Mouse (Mus musculus): ENCODE data around the gene Ciart.
"Not testable (repeated sequence)": the region's sequence is repeated elsewhere in the genome, so short reads cannot be mapped to it uniquely, and the experiment has no call there.

The Ciart gene

GRCm38 (mm10) chr3:95901616-95902372 lies 19.7 kb upstream of the Ciart start:
- DNase-seq (ENCODE audit: low spot score) = no peak

GRCm38 (mm10) chr3:95899800-95900524 lies 17.9 kb upstream of the Ciart start:
- no peak for DNase-seq (ENCODE audit: low spot score)

GRCm38 (mm10) chr3:95895501-95895900 lies 13.4 kb upstream of the Ciart start:
- not testable (repeated sequence) for DNase-seq (ENCODE audit: low spot score)

GRCm38 (mm10) chr3:95894317-95895160 lies 12.5 kb upstream of the Ciart start:
- DNase-seq (ENCODE audit: low spot score) = peak; percentile 57

- DNase-seq (ENCODE audit: low spot score) = peak; percentile 97
These were observed 11.7 kb upstream of the Ciart start, which contains the start of gene Aph1a for GRCm38 (mm10) chr3:95893606-95894316. Aph1a (plus strand) TSS chr3:95893969.

GRCm38 (mm10) chr3:95893126-95893525 lies 11.1 kb upstream of the Ciart start:
- DNase-seq (ENCODE audit: low spot score) = no peak

- no peak for DNase-seq (ENCODE audit: low spot score)
These were observed 10.3 kb upstream of the Ciart start for GRCm38 (mm10) chr3:95892066-95893052.

GRCm38 (mm10) chr3:95891211-95892065 lies 9.4 kb upstream of the Ciart start, which contains the start of gene BC028528:
BC028528 (minus strand) TSS chr3:95892005.
- no peak for DNase-seq (ENCODE audit: low spot score)

GRCm38 (mm10) chr3:95889664-95890063 lies 7.6 kb upstream of the Ciart start:
- no peak for DNase-seq (ENCODE audit: low spot score)

- DNase-seq (ENCODE audit: low spot score) = no peak
These were observed 5.5 kb upstream of the Ciart start for GRCm38 (mm10) chr3:95887596-95887995.

GRCm38 (mm10) chr3:95884400-95884799 lies 2.3 kb upstream of the Ciart start:
- no peak for DNase-seq (ENCODE audit: low spot score)

- peak; percentile 90 for DNase-seq (ENCODE audit: low spot score)
These were observed 870 bp upstream of the Ciart start for GRCm38 (mm10) chr3:95882816-95883425.

- no peak for DNase-seq (ENCODE audit: low spot score)
These were observed 3.0 kb downstream of the Ciart start for GRCm38 (mm10) chr3:95879063-95879462.

- DNase-seq (ENCODE audit: low spot score) = no peak
These were observed 10.0 kb downstream of the Ciart start for GRCm38 (mm10) chr3:95872048-95872447.

- peak; percentile 83 for DNase-seq (ENCODE audit: low spot score)
These were observed 10.6 kb downstream of the Ciart start, which contains the start of gene Mrps21 for GRCm38 (mm10) chr3:95871392-95871867. Mrps21 (minus strand) TSS chr3:95871519.

- no peak for DNase-seq (ENCODE audit: low spot score)
These were observed 11.1 kb downstream of the Ciart start for GRCm38 (mm10) chr3:95870976-95871375.

- no peak for DNase-seq (ENCODE audit: low spot score)
These were observed 14.6 kb downstream of the Ciart start for GRCm38 (mm10) chr3:95867408-95867807.

GRCm38 (mm10) chr3:95866071-95866470 lies 16.0 kb downstream of the Ciart start:
- no peak for DNase-seq (ENCODE audit: low spot score)

- no peak for DNase-seq (ENCODE audit: low spot score)
These were observed 16.5 kb downstream of the Ciart start for GRCm38 (mm10) chr3:95865571-95865970.

Measured in layer of hippocampus, adult 11-12 months (tissue).